Comparison of ENCODE assay signal across 9 mouse cellular contexts in the genomic region with DNA sequence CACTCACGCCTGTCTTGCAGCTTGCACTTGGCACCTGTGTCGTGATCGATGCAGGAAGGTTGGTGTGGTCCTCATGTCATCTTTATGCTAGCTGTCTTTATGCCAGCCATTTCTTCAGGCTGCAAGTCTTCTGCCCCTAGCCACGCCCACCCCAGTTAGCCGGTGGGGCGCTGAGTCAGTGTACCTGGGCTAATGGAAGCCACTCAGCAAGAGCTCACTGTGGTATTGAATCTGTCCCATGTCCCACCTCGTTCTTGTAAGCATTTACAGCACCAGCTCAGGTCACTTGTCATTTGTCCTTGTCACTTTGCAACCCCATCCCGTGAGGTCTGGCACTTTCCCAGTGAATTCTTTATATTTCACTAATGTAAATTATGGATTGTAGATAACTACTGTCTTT. TPM values are rescaled to one million over a fixed set of nuclear protein-coding genes. Genes with fewer than 3 reads are reported as not detected.
DNase-seq lines count a peak whose midpoint lies in the region; ATAC-seq and TF ChIP-seq lines count a peak whose summit lies in the region.
"Had no signal": no experiment of that assay in that cellular context is flagged by ENCODE, and none has a peak within 500 bp of the region (broad histone marks: within the 10 kb centered on the region; RNA-seq: fewer than 3 reads in every experiment).

No protein-coding gene starts in this region.

- peak overlapping the region; percentile 51; the same call in 1 of the 2 replicates for H3K27ac ChIP-seq in layer of hippocampus, adult 2 months

- H3K4me3 ChIP-seq in layer of hippocampus, adult 2 months = no peak overlapping the region

- no peak for TF ChIP-seq CTCF in layer of hippocampus, adult 2 months (conservative IDR thresholded peaks at IDR 0.05)

- DNase-seq in cerebellum, postnatal 14 days = peak; percentile 55 to 65
- DNase-seq in cerebellum, postnatal 4 days (ENCODE audit: low spot score in 2 of 2) = no peak
- DNase-seq in layer of hippocampus, adult 2 months (ENCODE audit: low spot score in 2 of 2) = no peak
- DNase-seq in layer of hippocampus, adult 18-20 months (ENCODE audit: low spot score in 2 of 2) = no peak
- DNase-seq in cerebellum, postnatal 25 days = peak; percentile 44 to 50
- DNase-seq in induced T-regulatory cell, adult 2 months (ENCODE audit: low read depth) = peak; percentile 45
- DNase-seq in spleen, postnatal 10 days (ENCODE audit: low spot score in 2 of 2) = no peak
- DNase-seq: gastrocnemius, postnatal 36 days had no signal

- ATAC-seq in monocyte, adult 5-6 weeks (replicated peaks; ENCODE audit: insufficient number of reproducible peaks, low FRiP score, low TSS enrichment, poor library complexity, severe bottlenecking) = no peak

RNA-seq across cellular contexts. Expression of a gene that starts 26.9 kb away (rescaled TPM):
- under 1 TPM; 0.29 to 0.44 TPM for total RNA-seq in layer of hippocampus, adult 2 months (2021)
- under 1 TPM; 0.28 to 0.37 TPM for total RNA-seq in layer of hippocampus, adult 18-20 months (2021)
- 0.39 TPM in 1 of 3 replicates, not detected in the others for total RNA-seq in monocyte, adult 5-6 weeks (2017)

RNA-seq across cellular contexts. Expression of a gene that starts 43.3 kb away (rescaled TPM):
- total RNA-seq in layer of hippocampus, adult 2 months (2021) = 10 to 100 TPM; 31.1 to 33.9 TPM
- 10 to 100 TPM; 30.2 to 31.3 TPM for total RNA-seq in layer of hippocampus, adult 18-20 months (2021)
- 4.9 to 11.3 TPM (median 5.7 TPM) in 3 replicates for total RNA-seq in monocyte, adult 5-6 weeks (2017)

Comparison
In these comparisons a context has a peak if more than half of its experiments do, and no peak if none do; other contexts are left out.
1. DNase-seq: peak in cerebellum, postnatal 14 days (2 of 2), cerebellum, postnatal 25 days (2 of 2) and induced T-regulatory cell, adult 2 months (single experiment); none in cerebellum, postnatal 4 days (0 of 2), layer of hippocampus, adult 2 months (0 of 2), layer of hippocampus, adult 18-20 months (0 of 2) and spleen, postnatal 10 days (0 of 2).